Mouse (Mus musculus) cerebellum, adult 2 months (tissue): ENCODE measurements around the gene Prcc.

Experiments
- CTCF ChIP-seq: fragments of 200-500 bp; IDR thresholded peaks from 2 replicates; pipeline ENCODE4 v1.5.1; 2011; ENCODE audit warnings: low read depth, mild to moderate bottlenecking, control low read depth, low read length, moderate library complexity, borderline replicate concordance; ENCODE audit not compliant: insufficient read depth
- POLR2A ChIP-seq: fragments of 200-500 bp; IDR thresholded peaks from 2 replicates; pipeline ENCODE4 v1.6.1; 2011; ENCODE audit warnings: low read length, control low read depth, borderline replicate concordance; ENCODE audit not compliant: insufficient read depth

DNA sequence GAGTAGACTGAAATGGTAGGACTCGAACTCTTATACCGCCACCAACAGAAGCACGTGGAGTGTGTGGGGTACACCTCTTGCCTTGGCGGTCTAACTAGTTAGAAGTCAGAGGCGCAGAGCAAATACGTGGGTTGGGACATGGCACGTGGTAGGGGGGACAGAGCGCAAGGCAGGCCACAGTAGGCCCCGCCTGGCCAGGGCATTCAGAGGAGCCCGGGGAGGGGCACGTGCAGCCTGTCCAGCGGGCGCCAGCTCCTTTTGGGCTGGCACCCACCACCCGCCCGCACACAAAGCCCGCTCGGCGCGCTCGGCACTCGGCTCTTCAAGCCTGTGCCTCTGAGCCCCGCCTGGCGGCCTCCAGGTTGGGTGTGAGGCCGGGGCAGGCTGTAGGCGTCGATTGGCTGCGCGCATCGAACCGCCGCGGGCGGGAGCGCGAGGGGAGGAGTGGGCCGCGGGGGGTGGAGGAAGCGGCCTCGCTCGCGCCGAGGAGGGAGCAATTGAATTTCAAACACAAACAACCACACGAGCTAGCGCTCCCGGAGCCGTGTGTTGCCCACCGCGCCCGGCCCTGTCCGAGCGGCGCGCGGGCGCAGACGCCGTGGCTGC, 20.6 kb upstream of the Prcc start, which contains the start of gene Hdgf:
- TF ChIP-seq CTCF, result no peak
- no peak for TF ChIP-seq POLR2A
